Mouse (Mus musculus) embryo, embryonic 11 days (tissue): ENCODE data around the gene Gm7879.

Experiments used
- DNase-seq: peaks from one replicate; pipeline ENCODE4 v3.0.0-alpha.2; 2015

Gm7879 gene

DNA sequence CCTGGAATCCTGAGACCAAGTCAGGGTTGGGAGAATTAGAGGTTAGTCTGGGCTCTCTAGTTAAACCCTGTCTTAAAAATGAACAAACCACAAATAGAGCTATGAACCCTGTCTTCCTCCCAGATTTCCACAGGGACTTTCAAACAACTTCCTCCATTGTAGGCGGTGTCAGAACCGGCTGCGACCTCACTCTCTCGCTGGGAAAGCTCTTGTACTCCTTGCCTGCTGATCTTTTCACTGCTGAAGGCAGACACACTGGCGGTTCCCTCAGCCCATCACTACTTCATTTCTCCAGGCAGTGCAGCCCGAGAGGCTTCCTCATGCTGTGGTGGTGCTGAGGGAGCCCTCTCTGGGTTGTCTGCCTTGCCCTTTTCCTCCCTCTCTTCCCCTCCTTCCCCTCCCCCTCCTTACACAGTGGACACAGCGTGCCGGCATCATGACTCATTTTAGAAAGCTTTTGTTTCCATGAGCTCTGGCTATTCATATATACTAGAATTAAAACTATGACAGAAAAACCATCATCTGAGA lies 35.9 kb downstream of the Gm7879 start:
- DNase-seq = peak; percentile 57

DNA sequence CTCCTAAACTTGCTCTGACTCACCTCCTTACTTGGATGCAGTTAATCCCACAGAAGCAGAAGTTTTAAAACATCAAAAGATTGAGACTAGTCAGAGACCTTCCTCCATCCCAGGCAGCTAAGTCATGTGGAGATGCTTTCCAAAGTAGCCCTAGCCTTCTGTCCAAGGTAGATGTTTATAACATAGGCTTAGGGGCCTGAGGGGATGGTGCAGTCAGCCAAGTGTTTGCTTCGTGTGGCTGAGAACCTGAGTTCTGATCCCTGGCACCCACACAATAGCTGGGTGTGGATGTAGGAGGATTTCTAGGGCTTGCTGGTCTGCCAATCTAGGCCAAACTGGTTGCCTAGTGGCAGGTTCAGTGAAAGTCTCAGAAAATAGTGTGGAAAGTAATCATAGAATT lies 40.3 kb downstream of the Gm7879 start:
- DNase-seq = no peak

DNA sequence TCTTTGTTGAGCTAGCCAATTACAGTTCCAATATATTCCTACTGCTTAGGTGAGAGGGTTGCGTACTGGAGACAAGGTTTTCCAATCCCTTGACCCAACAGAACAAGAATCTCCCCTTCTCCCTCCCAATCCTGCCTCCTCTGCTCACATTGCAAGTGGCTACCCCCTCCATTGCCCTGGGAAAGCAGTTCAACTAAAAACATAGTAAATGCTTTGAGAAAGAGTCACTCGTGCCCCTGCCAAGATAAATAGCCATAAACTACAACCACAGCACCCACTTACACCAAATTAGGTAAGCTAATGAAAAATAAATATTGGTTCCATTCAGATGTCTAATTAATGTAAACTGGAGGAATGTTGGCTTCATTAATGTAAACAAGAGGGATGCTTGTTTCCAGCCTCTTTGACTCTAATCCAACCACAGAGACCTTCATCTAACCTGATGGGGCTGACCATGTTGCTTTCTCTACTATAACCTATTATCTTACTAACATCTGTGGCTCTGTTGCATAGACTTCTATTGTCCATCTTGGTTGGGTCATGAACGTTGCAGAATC lies 47.0 kb downstream of the Gm7879 start:
- DNase-seq = no peak

DNA sequence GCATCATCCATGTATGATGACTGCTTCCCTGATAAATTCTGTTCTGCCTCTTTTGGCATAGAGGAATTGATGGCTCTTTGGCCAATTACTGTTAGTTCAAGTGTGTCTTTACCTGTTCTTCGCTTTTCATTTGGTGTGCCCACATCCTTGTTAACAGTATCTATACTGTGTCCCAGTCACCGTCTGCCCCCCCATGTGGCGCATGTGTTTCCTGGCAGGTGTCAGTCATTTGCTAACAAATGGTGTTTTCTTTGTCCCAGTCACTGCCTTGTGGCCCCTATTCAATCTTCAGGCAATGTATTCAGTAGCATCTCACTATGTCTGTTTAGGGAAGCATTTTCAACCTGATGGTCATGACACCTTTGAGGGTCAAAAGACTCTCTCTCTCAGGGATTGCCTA lies 48.1 kb downstream of the Gm7879 start:
- no peak for DNase-seq
